Mouse (Mus musculus) MEL (cell line): ENCODE results near the gene Abcc4. TPM values are rescaled to one million over a fixed set of nuclear protein-coding genes. Genes with fewer than 3 reads are reported as not detected.

Source experiments
- DNase-seq: peaks from one replicate; pipeline ENCODE4 v3.0.0; 2011; ENCODE audit warnings: low read depth, low spot score
- H3K27ac ChIP-seq: 2 replicates; pipeline ENCODE4 v1.5.1; 2012; ENCODE audit warnings: low read depth, mild to moderate bottlenecking, control low read depth, low read length, moderate library complexity; ENCODE audit not compliant: control insufficient read depth
- H3K27me3 ChIP-seq, 2 experiments: fragments of 150-350 bp in 1 of 2; sonication (generic) in 1 of 2; 2 replicates each; pipeline ENCODE4 v1.6.1; 2012; ENCODE audit warnings: low read length in 2 of 2, mild to moderate bottlenecking in 2 of 2, improper control_type of control experiment in 1 of 2, moderate library complexity in 1 of 2; ENCODE audit not compliant: insufficient read depth in 2 of 2, control insufficient read depth in 1 of 2
- H3K36me3 ChIP-seq, 2 experiments: 2 replicates each; pipeline ENCODE4 v1.6.1; 2012 to 2014; ENCODE audit warnings: low read length in 2 of 2, improper control_type of control experiment in 1 of 2, inconsistent platforms in 1 of 2, mild to moderate bottlenecking in 1 of 2; ENCODE audit not compliant: insufficient read depth in 2 of 2, control insufficient read depth in 1 of 2
- H3K4me1 ChIP-seq, 2 experiments: fragments of 150-350 bp in 1 of 2; sonication (generic) in 1 of 2; 2 replicates each; pipeline ENCODE4 v1.6.1; 2012; ENCODE audit warnings: low read length in 2 of 2, improper control_type of control experiment in 1 of 2, mild to moderate bottlenecking in 1 of 2; ENCODE audit not compliant: insufficient read depth in 2 of 2, control insufficient read depth in 1 of 2
- H3K4me3 ChIP-seq, 2 experiments: fragments of 150-350 bp in 1 of 2; sonication (generic) in 1 of 2; 2 replicates each; pipeline ENCODE4 v1.5.1; 2012; ENCODE audit warnings: low read depth in 2 of 2, low read length in 2 of 2, mild to moderate bottlenecking in 2 of 2, moderate library complexity in 2 of 2, control low read depth in 1 of 2, improper control_type of control experiment in 1 of 2; ENCODE audit not compliant: control insufficient read depth in 1 of 2, insufficient read depth in 1 of 2
- H3K79me2 ChIP-seq: 2 replicates; pipeline ENCODE4 v1.6.1; 2012; ENCODE audit warnings: mild to moderate bottlenecking, low read length, moderate library complexity; ENCODE audit not compliant: control insufficient read depth, poor library complexity, insufficient read depth
- H3K9ac ChIP-seq: 2 replicates; pipeline ENCODE4 v1.6.1; 2012; ENCODE audit warnings: low read depth, mild to moderate bottlenecking, control low read depth, low read length, moderate library complexity; ENCODE audit not compliant: control insufficient read depth, poor library complexity, severe bottlenecking
- H3K9me3 ChIP-seq: fragments of 150-350 bp; sonication (generic); replicated peaks from 2 replicates; pipeline ENCODE4 v1.6.1; 2012; ENCODE audit warnings: mild to moderate bottlenecking, low read length, improper control_type of control experiment, moderate library complexity; ENCODE audit not compliant: insufficient read depth
- CHD1 ChIP-seq: IDR thresholded peaks from 2 replicates; pipeline ENCODE4 v1.6.1; 2012; ENCODE audit warnings: low read depth, mild to moderate bottlenecking, inconsistent platforms, low read length, improper control_type of control experiment
- CHD2 ChIP-seq: IDR thresholded peaks from 2 replicates; pipeline ENCODE4 v1.6.1; 2011; ENCODE audit warnings: low read length, improper control_type of control experiment
- EP300 ChIP-seq, 2 experiments: IDR thresholded peaks; 2 replicates each; pipeline ENCODE4 v1.6.1; 2011; ENCODE audit warnings: improper control_type of control experiment in 2 of 2, low read length in 2 of 2, low read depth in 1 of 2, mild to moderate bottlenecking in 1 of 2
- ETS1 ChIP-seq: IDR thresholded peaks from 2 replicates; pipeline ENCODE4 v1.6.1; 2012; ENCODE audit warnings: low read depth, mild to moderate bottlenecking, inconsistent platforms, low read length, improper control_type of control experiment, moderate library complexity
- GATA1 ChIP-seq: IDR thresholded peaks from 2 replicates; pipeline ENCODE4 v1.6.1; 2011; ENCODE audit warnings: low read depth, low read length, improper control_type of control experiment
- JUND ChIP-seq: IDR thresholded peaks from 2 replicates; pipeline ENCODE4 v1.6.1; 2011; ENCODE audit warnings: low read depth, mild to moderate bottlenecking, improper control_type of control experiment, low read length
- MAFK ChIP-seq: IDR thresholded peaks from 2 replicates; pipeline ENCODE4 v1.6.1; 2011; ENCODE audit warnings: low read depth, mild to moderate bottlenecking, low read length, improper control_type of control experiment, borderline replicate concordance
- MXI1 ChIP-seq: IDR thresholded peaks from 2 replicates; pipeline ENCODE4 v1.6.1; 2011; ENCODE audit warnings: mild to moderate bottlenecking, low read depth, low read length, improper control_type of control experiment
- MYB ChIP-seq: IDR thresholded peaks from 2 replicates; pipeline ENCODE4 v1.6.1; 2011; ENCODE audit warnings: mild to moderate bottlenecking, low read depth, low read length, improper control_type of control experiment
- MYC ChIP-seq: IDR thresholded peaks from 2 replicates; pipeline ENCODE4 v1.6.1; 2011; ENCODE audit warnings: low read depth, mild to moderate bottlenecking, low read length, improper control_type of control experiment, moderate library complexity
- NELFE ChIP-seq: IDR thresholded peaks from 2 replicates; pipeline ENCODE4 v1.6.1; 2011; ENCODE audit warnings: low read depth, low read length, improper control_type of control experiment
- NRF1 ChIP-seq: IDR thresholded peaks from 2 replicates; pipeline ENCODE4 v1.6.1; 2014; ENCODE audit warnings: low read depth, mild to moderate bottlenecking, inconsistent platforms, low read length, improper control_type of control experiment, moderate library complexity; ENCODE audit not compliant: poor library complexity, insufficient read depth, severe bottlenecking
- POLR2A ChIP-seq, 2 experiments: IDR thresholded peaks; 2 replicates each; pipeline ENCODE4 v1.6.1; 2011 to 2012; ENCODE audit warnings: low read length in 2 of 2, mild to moderate bottlenecking in 2 of 2, control low read depth in 1 of 2, improper control_type of control experiment in 1 of 2, low read depth in 1 of 2, moderate library complexity in 1 of 2; ENCODE audit not compliant: control insufficient read depth in 1 of 2, insufficient read depth in 1 of 2, poor library complexity in 1 of 2
- POLR2AphosphoS5 ChIP-seq: IDR thresholded peaks from 2 replicates; pipeline ENCODE4 v1.6.1; 2012; ENCODE audit warnings: low read depth, borderline replicate concordance, mild to moderate bottlenecking, inconsistent platforms, low read length, moderate library complexity, mixed read lengths
- RAD21 ChIP-seq: IDR thresholded peaks from 2 replicates; pipeline ENCODE4 v1.6.1; 2011; ENCODE audit warnings: mild to moderate bottlenecking, low read depth, low read length, improper control_type of control experiment
- RCOR1 ChIP-seq: IDR thresholded peaks from 2 replicates; pipeline ENCODE4 v1.6.1; 2012; ENCODE audit warnings: low read depth, mild to moderate bottlenecking, inconsistent platforms, low read length, improper control_type of control experiment
- SMC3 ChIP-seq: IDR thresholded peaks from 2 replicates; pipeline ENCODE4 v1.6.1; 2011; ENCODE audit warnings: low read depth, low read length, improper control_type of control experiment
- TBP ChIP-seq: IDR thresholded peaks from 2 replicates; pipeline ENCODE4 v1.8.0; 2011; ENCODE audit warnings: low read depth, low read length, improper control_type of control experiment
- TCF12 ChIP-seq: IDR thresholded peaks from 2 replicates; pipeline ENCODE4 v1.6.1; 2014; ENCODE audit warnings: low read depth, mild to moderate bottlenecking, inconsistent platforms, low read length, improper control_type of control experiment, moderate library complexity
- USF2 ChIP-seq, 2 experiments: IDR thresholded peaks; 2 replicates each; pipeline ENCODE4 v1.6.1; 2011 to 2012; ENCODE audit warnings: improper control_type of control experiment in 2 of 2, low read length in 2 of 2, borderline replicate concordance in 1 of 2, inconsistent platforms in 1 of 2, low read depth in 1 of 2, mild to moderate bottlenecking in 1 of 2; ENCODE audit not compliant: insufficient read depth in 1 of 2
- ZC3H11A ChIP-seq: IDR thresholded peaks from 2 replicates; pipeline ENCODE4 v1.6.1; 2012; ENCODE audit warnings: low read depth, mild to moderate bottlenecking, inconsistent platforms, low read length, improper control_type of control experiment
- polyA plus RNA-seq, 2 experiments: library from polyadenylated mRNA; stranded (reverse) in 1 of 2; unstranded in 1 of 2; fragments of >175 nt in 1 of 2; fragments of >200 nt in 1 of 2; gene quantifications; 2 replicates each; pipeline versions ENCODE4 v1.2.1 to v1.2.4; 2012; ENCODE audit warnings: low replicate concordance in 2 of 2, low read depth in 1 of 2; ENCODE audit not compliant: insufficient read length in 2 of 2, insufficient read depth in 1 of 2, missing spikeins in 1 of 2
- total RNA-seq: library from RNA; depleted of rRNA; stranded (reverse); fragments of 300-350 nt; gene quantifications from 2 replicates; pipeline ENCODE4 v1.2.3, GENCODE M21; 2012

Gene Abcc4
- total and polyA plus RNA-seq, 3 experiments: 7.1 to 8.4 TPM; not detected in 1

GRCm38 (mm10) chr14:118723920-118724693 is 18.1 kb upstream of the Abcc4 start:
- Histone ChIP-seq H3K4me1 (no peaks in the 10 kb centered on the region), H3K9me3 (no peaks in the 10 kb centered on the region), H3K27me3 (no peaks in the 10 kb centered on the region), H3K9ac (no peak overlapping the region), H3K4me3 (no peak overlapping the region), H3K79me2 (no peaks in the 10 kb centered on the region), H3K27ac (no peak overlapping the region), H3K36me3 (no peaks in the 10 kb centered on the region)
- TF ChIP-seq TCF12 (no peak), MAFK (no peak), GATA1 (no peak), POLR2AphosphoS5 (no peak), RAD21 (no peak), MYC (no peak), EP300 (IDR thresholded peaks at IDR 0.05; ENCODE audit: low read depth in 1 of 2, low read length in 2 of 2) (no peak), SMC3 (no peak), MXI1 (no peak), JUND (no peak), ETS1 (no peak), NELFE (no peak), TBP (no peak), USF2 (IDR thresholded peaks at IDR 0.05; ENCODE audit: borderline replicate concordance in 1 of 2, insufficient read depth in 1 of 2, low read depth in 1 of 2, low read length in 2 of 2) (no peak)
- DNase-seq: no peak

DNA sequence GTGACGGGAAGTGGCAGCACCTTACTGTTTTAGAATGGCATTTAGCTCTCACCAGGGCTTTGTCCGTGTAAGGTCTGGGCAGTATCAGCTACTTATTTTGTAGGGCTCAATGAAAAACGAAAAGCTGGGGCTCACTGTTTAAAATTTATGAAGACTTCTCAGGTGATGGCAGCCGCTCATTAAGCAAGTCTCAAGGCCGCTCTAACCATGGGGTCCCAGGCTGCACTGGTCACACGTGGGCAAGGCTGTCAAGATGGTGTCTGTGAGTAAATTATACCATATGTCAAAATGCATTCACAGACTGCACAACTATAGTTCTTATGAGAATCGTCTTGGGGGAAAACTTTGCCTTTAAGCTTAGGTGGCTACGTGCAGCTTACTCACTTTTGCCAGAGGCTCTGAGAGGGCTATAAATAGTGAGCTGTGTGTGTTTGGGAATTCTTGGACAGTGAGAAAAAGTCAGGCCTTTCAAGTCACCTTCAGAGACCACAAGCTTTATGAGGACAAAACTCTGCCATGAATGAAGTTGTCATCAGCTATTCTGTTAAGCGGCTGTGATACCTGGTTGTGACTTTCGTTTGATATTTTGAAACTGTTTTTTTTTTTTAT is 13.7 kb upstream of the Abcc4 start:
- DNase-seq: no peak
- Histone ChIP-seq H3K27ac (no peak overlapping the region), H3K9ac (no peak overlapping the region), H3K36me3 (no peaks in the 10 kb centered on the region), H3K4me3 (no peak overlapping the region)
- TF ChIP-seq POLR2A (IDR thresholded peaks at IDR 0.05; ENCODE audit: control insufficient read depth in 1 of 2, insufficient read depth in 1 of 2, low read depth in 1 of 2, low read length in 2 of 2, poor library complexity in 1 of 2) (no peak), RCOR1 (no peak), CHD1 (no peak), EP300 (IDR thresholded peaks at IDR 0.05; ENCODE audit: low read depth in 1 of 2, low read length in 2 of 2) (no peak), ZC3H11A (no peak), NRF1 (no peak), CHD2 (no peak), TBP (no peak), MXI1 (no peak), GATA1 (no peak), MAFK (no peak), MYB (no peak)
- TF ChIP-seq, all 39 proteins: peak for 0
- Histone ChIP-seq H3K4me1 (0 out of 4 replicates have a peak, but pooled peaks cover 0 to 6% of the 10 kb centered on the region in 2 experiments), H3K9me3 (no peaks in the 10 kb centered on the region), H3K79me2 (no peaks in the 10 kb centered on the region), H3K27me3 (no peaks in the 10 kb centered on the region)
